ENCODE assay signal across 23 mouse cellular contexts in the genomic region with DNA sequence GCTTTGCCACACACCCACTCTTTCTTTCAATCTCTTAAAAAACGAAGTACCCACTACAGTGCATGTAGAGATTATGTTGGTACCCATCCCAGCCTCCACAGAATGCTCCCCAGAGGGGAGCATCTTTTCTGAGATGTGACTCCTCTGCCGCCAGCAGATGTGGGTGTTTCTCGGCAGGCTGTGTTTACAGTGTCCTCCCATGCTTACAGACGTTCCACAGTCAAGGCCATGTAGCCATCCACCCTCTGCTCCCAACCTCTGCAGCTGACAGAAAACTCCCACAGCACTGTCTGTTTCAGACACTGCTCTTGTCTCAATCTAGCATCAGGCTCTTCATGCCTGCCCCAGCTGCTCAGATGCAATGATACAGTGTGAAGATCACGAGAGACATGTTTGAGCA.
A peak's percentile ranks its signal among the peaks of the same experiment; 100 is the strongest.
DNase-seq lines count a peak whose midpoint lies in the region; ATAC-seq lines count a peak whose summit lies in the region.
"Had no signal": no experiment of that assay in that cellular context is flagged by ENCODE, and none has a peak within 500 bp of the region (broad histone marks: within the 10 kb centered on the region; RNA-seq: fewer than 3 reads in every experiment).

No protein-coding gene starts in this region.

- DNase-seq in frontal cortex, postnatal 10 days (ENCODE audit: low spot score in 2 of 2) = no peak
- peak; percentile 39 for DNase-seq in right cerebral cortex, adult 18-20 months
- DNase-seq in right cerebral cortex, postnatal 10 days (ENCODE audit: low spot score in 2 of 2) = no peak
- peak; percentile 47 for DNase-seq in telencephalon, adult 2 months (ENCODE audit: low read depth, low spot score)
- no peak for DNase-seq in spleen, postnatal 36 days (ENCODE audit: low spot score in 2 of 2)
- DNase-seq: adrenal gland, adult 8-10 months; adrenal gland, postnatal 14 days; adrenal gland, postnatal 36 days; B cell, adult 2 months; cerebellum, adult 11 months; cerebellum, adult 18-20 months; cerebellum, adult 8-10 months; cerebellum, adult 9-11 months; cerebellum, postnatal 14 days; cerebellum, postnatal 36 days; embryo, embryonic 11 days; forebrain, postnatal 0 days had no signal

- ATAC-seq in frontal cortex, adult (ENCODE audit: low TSS enrichment) = peak; percentile 44
- ATAC-seq: activated CD4-positive, CD25-positive, alpha-beta regulatory T cell, adult 4 months; CD4-positive, CD25-positive, alpha-beta regulatory T cell, adult 4 months; forebrain, embryonic 13.5 days; forebrain, embryonic 15.5 days; forebrain, postnatal 0 days; Patski had no signal

Comparison
In these comparisons a context has a peak if more than half of its experiments do, and no peak if none do; other contexts are left out.
1. DNase-seq: peak in right cerebral cortex, adult 18-20 months (single experiment) and telencephalon, adult 2 months (single experiment); none in frontal cortex, postnatal 10 days (0 of 2), right cerebral cortex, postnatal 10 days (0 of 2) and spleen, postnatal 36 days (0 of 2).